Mouse (Mus musculus): ENCODE results near the gene Tob1.

DNA sequence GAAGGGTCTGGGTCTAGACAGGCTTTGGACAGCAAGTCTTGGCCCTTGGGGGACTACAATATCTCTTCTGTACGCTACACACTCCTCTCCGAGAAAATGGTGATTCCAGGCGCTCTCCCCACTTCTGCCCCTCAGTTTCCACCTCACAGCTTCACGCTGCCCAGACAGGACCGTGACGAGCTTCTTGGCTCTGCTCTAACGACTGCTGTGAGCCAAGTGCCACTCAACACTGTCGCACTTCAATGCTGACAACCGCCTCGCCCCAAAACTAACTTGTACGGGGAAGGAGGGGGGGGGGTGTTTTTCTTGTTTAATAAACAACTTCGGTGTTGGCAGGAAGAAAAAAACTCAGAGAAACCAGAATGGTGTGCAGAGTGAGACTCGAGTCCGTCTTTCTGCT is 46.7 kb downstream of the Tob1 start:
- TF ChIP-seq EP300 (IDR thresholded peaks at IDR 0.05; ENCODE audit: low read depth) (no peak), CTCF (IDR thresholded peaks at IDR 0.05; ENCODE audit: low read depth) (no peak)
